Mouse (Mus musculus) liver, embryonic 18 days (tissue): ENCODE results near the gene Ralgps1. TPM values are rescaled to one million over a fixed set of nuclear protein-coding genes. Genes with fewer than 3 reads are reported as not detected.

Experiments
- polyA plus RNA-seq: library from polyadenylated mRNA; depleted of rRNA; stranded (reverse); fragments of >200 nt; gene quantifications from 2 replicates; pipeline ENCODE4 v1.2.3, GENCODE M21; 2012; rRNA removed

The Ralgps1 gene
- 1.4 TPM in 2 replicates for polyA plus RNA-seq

GRCm38 (mm10) chr2:33370777-33371647, at the start of gene Ralgps1:
Gene Ralgps1 (minus strand): TSS chr2:33371486.

GRCm38 (mm10) chr2:33215700-33216509, 155.4 kb downstream of the Ralgps1 start, which contains the start of gene Angptl2:
Gene Angptl2 (plus strand): TSS chr2:33216069.

GRCm38 (mm10) chr2:33131500-33132092, 239.7 kb downstream of the Ralgps1 start, which contains the start of gene Garnl3:
Gene Garnl3 (minus strand): TSS chr2:33131654.

Other genes with a start within 250 kb of the Ralgps1 start
- gene Garnl3, start 239.8 kb downstream of the Ralgps1 start, polyA plus RNA-seq: 0.44 and 0.50 TPM in 2 replicates
- 4.5 and 5.3 TPM in 2 replicates for gene Angptl2, start 155.4 kb downstream of the Ralgps1 start, polyA plus RNA-seq
- 4.3 and 4.9 TPM in 2 replicates for gene Zbtb34, start 59.8 kb upstream of the Ralgps1 start, polyA plus RNA-seq
- 6.0 and 6.4 TPM in 2 replicates for gene Zbtb43, start 97.1 kb upstream of the Ralgps1 start, polyA plus RNA-seq